Mouse (Mus musculus) frontal cortex, adult 2 months (tissue): ENCODE results near the gene Erc2. TPM values are rescaled to one million over a fixed set of nuclear protein-coding genes. Genes with fewer than 3 reads are reported as not detected.

Source experiments
- DNase-seq, 2 experiments: peaks; one replicate each; pipeline ENCODE4 v3.0.0; 2022; ENCODE audit warnings: low spot score in 1 of 2; ENCODE audit errors: extremely low spot score in 1 of 2
- polyA plus RNA-seq: library from polyadenylated mRNA; depleted of rRNA; stranded (reverse); fragments of >200 nt; gene quantifications from 2 replicates; pipeline ENCODE4 v1.2.3, GENCODE M21; 2012

Erc2 gene
- polyA plus RNA-seq, 1 experiment = 73.5 TPM

GRCm38 (mm10) chr14:27892416-27892815 lies 270.2 kb downstream of the Erc2 start:
- DNase-seq = no peak

GRCm38 (mm10) chr14:27901772-27902171 lies 279.5 kb downstream of the Erc2 start:
- DNase-seq = peak in 1 of 2 experiments; percentile 21

GRCm38 (mm10) chr14:27921656-27922373 lies 299.6 kb downstream of the Erc2 start:
- DNase-seq = no peak

- peak in 1 of 2 experiments; percentile 32 for DNase-seq
These were observed 305.1 kb downstream of the Erc2 start for GRCm38 (mm10) chr14:27927369-27927768.

GRCm38 (mm10) chr14:27933533-27933932 lies 311.3 kb downstream of the Erc2 start:
- DNase-seq = no peak

GRCm38 (mm10) chr14:27935714-27936113 lies 313.5 kb downstream of the Erc2 start:
- DNase-seq = no peak

GRCm38 (mm10) chr14:27937922-27938321 lies 315.7 kb downstream of the Erc2 start:
- DNase-seq = no peak

GRCm38 (mm10) chr14:27945276-27945675 lies 323.0 kb downstream of the Erc2 start:
- DNase-seq = no peak

- DNase-seq = no peak
These were observed 324.0 kb downstream of the Erc2 start for GRCm38 (mm10) chr14:27946211-27946610.

- no peak for DNase-seq
These were observed 326.2 kb downstream of the Erc2 start for GRCm38 (mm10) chr14:27948391-27948790.

- DNase-seq = no peak
These were observed 331.6 kb downstream of the Erc2 start for GRCm38 (mm10) chr14:27953814-27954213.

GRCm38 (mm10) chr14:27956801-27957200 lies 334.6 kb downstream of the Erc2 start:
- no peak for DNase-seq

- DNase-seq = no peak
These were observed 351.5 kb downstream of the Erc2 start for GRCm38 (mm10) chr14:27973701-27974100.

GRCm38 (mm10) chr14:27975661-27976060 lies 353.4 kb downstream of the Erc2 start:
- peak; percentile 78 to 82 for DNase-seq

- DNase-seq = peak; percentile 18 to 55
These were observed 362.5 kb downstream of the Erc2 start for GRCm38 (mm10) chr14:27984758-27985157.

GRCm38 (mm10) chr14:27985201-27985600 lies 363.0 kb downstream of the Erc2 start:
- no peak for DNase-seq

GRCm38 (mm10) chr14:27987422-27987821 lies 365.2 kb downstream of the Erc2 start:
- no peak for DNase-seq

- DNase-seq = no peak
These were observed 376.3 kb downstream of the Erc2 start for GRCm38 (mm10) chr14:27998551-27998950.

GRCm38 (mm10) chr14:28004023-28004422 lies 381.8 kb downstream of the Erc2 start:
- peak in 1 of 2 experiments; percentile 30 for DNase-seq

GRCm38 (mm10) chr14:28010536-28011280 lies 388.5 kb downstream of the Erc2 start:
- DNase-seq = peak in 1 of 2 experiments; percentile 29

- no peak for DNase-seq
These were observed 401.0 kb downstream of the Erc2 start for GRCm38 (mm10) chr14:28023199-28023598.

- peak in 1 of 2 experiments; percentile 39 for DNase-seq
These were observed 408.6 kb downstream of the Erc2 start for GRCm38 (mm10) chr14:28030870-28031269.
